Mouse (Mus musculus) adrenal gland, postnatal 36 days (tissue): ENCODE measurements at regions not wholly inside any gene's neighbourhood (a gene's known extent, or its start where the extent isn't known, plus 50 kb on each side); places are given as distances from the start of the nearest gene placed in this dataset.

Experiments
- DNase-seq, 2 experiments: peaks; one replicate each; pipeline ENCODE4 v3.0.0; 2021; ENCODE audit warnings: mixed read lengths in 1 of 2

- peak; percentile 62 to 71 for DNase-seq
Observed at GRCm38 (mm10) chr11:18821384-18821783, 197.4 kb downstream of the Meis1 start.

GRCm38 (mm10) chr11:18814110-18814509 lies 204.7 kb downstream of the Meis1 start:
- no peak for DNase-seq

DNA sequence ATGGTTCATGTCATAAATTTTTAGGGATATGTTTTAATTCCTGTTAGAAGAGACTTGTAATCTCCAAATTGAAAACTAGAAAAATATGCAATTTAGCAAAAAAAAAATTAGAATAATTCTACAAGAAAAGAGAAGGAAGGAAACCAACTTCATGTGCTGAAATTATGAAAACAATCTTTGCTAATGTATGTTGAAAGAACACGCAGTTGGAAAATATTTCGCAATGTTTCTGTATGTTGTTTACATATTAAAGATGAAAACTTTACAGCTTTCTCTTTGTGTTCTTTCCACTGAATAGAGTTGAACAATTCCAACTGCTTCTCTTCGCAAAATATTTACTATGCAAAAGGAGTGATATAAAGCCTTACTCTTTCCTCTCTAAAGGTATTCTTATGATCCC lies 251.3 kb downstream of the Meis1 start:
- no peak for DNase-seq

GRCm38 (mm10) chr11:18766458-18767016 lies 252.2 kb downstream of the Meis1 start:
- DNase-seq, result no peak

- DNase-seq, result no peak
Observed at GRCm38 (mm10) chr11:18758591-18759074, 260.2 kb downstream of the Meis1 start.

DNA sequence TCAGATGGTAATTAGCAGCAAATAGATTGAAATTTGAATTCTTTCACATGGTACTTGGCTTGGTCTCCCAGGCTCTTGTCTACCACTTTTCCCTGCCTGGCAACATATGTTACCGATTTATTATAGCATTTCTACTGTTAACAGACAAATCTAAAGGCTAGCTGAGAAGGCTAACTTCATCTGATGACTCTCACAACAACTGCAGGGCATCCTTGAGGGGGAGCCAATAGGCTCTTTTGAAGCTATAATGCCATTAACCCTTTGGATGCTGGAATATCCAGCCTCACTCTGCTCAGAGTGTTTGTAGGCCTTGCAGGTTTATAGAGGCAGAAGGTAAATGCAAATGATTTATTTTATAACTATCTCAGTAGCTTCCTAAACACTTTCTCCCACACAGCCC lies 262.2 kb downstream of the Meis1 start:
- no peak for DNase-seq

DNA sequence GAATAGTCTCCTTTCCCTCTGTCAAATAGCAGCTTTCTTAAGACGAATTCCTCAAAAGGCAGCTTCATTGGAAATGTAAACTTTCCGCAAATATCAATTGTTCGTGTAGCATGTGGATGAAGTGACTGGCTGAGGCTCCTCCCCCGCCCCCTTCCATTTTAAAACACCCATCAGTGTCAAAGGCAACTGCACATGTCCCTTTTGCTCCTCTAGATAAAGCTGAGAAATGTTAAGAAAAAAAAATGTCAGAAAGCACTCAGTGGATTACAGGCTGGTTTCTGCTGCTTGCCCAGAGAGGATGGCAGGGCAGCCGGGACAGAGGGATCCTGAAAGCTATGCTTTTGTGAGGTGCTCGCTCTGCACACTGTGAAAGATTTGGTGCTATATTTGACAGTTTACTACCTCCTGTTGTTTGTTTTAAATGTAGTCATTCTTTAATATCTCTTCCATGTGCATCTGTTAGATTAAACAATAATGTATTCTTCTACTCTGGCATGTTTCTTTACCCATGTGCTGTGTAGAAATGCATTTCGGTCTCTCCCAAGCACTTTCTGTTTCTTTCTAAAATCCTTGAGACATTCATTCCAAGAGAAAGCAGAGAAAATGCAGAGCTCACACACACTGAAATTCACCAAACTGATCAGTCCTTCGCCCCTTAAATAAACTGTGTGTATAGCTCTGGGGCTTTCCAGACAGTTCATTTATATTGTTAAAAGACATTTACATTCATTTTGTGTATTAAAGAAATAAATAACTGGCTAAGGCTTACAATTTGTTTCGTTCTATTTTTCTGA lies 263.9 kb downstream of the Meis1 start:
- peak; percentile 10 to 25 for DNase-seq

GRCm38 (mm10) chr11:18753856-18754255 lies 264.9 kb downstream of the Meis1 start:
- peak in 1 of 2 experiments; percentile 3 for DNase-seq

GRCm38 (mm10) chr11:18753246-18753645 lies 265.5 kb downstream of the Meis1 start:
- no peak for DNase-seq

DNA sequence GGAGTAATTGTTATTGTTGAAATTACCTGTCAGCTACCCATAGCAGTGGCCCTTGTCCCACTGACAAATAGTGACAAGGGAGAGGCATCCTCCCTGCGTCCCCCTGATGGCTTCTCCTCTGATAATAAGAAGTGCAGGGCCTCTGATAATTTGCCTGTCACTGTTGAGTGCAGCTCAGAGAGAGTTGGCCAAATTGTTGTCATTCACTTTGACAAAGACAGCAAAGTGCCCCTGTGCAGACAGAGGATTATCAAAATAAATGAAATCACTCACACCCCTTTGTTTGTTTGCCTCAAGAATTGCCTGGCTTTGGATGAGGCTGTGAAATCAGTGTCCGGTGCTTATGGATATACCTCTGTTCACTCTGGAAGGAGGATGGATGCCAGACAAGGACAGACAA lies 266.3 kb downstream of the Meis1 start:
- no peak for DNase-seq

DNA sequence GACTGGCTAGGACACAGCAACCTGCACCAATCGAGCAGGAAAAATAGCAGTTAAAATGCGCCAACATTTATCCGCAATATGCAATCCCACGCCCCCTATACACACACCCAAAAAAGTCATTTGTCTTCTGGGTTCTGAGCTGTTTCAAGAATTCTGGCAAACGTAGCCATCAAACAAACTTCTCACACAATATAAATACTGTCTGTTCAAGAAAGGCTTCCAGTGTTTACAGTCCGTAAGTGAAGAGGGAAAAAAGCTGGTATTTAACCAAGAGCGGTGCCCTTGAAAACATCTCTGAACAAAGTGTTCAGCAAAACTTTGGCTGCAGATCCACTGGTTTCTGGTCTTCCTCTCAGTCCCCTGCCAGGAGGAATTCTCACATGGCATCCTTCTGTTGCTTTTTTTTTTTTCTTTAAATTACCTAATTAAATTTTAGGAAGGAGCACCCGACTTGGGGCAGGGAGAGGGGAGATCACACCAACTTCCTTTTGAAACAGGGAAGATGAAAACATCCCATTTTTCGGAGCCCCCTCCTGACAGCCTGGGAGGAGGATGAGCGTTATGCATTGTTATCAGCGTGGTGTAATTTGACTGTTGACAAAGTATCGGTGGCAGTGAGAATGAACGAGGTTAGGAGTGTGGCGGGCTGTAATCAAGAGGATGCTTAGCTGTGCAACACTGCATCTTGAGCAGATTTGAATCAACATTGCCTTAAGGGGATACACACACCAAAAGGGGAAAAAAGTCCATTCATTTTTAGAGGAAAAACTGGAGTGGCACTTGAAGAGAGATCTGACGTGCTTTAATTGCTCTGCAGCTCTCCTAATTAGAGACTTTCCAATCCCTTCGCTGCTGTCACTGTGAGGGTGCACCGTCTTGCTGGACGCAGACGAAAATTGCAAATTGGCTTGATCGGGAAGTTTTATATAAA lies 267.6 kb downstream of the Meis1 start:
- DNase-seq, result peak in 1 of 2 experiments; percentile 15

GRCm38 (mm10) chr11:18750080-18750375 lies 268.8 kb downstream of the Meis1 start:
- no peak for DNase-seq

DNA sequence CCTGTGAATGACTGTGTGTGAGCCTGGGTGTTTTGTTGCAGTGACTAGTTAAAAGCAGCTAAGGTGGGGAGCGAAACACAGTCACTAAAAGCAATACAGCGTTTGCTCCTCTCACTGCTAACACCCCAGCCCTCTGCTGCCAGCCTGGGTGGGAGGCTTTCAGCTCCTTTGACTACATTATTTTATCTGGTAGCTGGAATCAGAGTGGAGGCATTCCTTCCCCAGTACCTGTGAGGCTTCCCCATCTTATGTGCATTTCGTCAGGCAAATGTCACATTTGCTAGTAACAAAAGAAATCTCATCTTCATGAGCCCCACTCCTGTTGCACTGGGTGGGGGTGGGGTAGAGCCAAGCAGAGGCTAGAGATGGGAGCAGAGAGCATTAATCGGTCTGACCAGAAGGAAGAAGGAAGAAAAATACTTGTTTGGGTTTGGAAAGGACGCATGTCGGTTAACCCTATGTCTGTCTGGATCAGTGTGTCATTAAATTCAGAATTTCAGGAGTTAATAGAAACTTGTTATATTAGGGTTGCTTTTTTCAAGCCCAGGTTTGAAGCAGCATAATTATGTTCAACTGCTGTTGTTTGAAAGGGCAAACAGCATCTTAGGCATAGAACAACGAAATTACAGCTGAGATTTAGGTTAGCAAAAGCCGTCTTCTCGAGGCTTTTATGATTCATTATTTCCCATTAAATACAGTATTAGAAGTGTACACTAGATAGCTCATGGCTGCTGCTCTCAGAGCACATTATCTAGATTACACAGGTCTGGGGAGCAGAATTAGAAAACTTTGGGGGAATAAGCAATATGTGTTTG lies 269.3 kb downstream of the Meis1 start:
- DNase-seq, result no peak

GRCm38 (mm10) chr11:18747871-18748461 lies 270.8 kb downstream of the Meis1 start:
- no peak for DNase-seq

DNA sequence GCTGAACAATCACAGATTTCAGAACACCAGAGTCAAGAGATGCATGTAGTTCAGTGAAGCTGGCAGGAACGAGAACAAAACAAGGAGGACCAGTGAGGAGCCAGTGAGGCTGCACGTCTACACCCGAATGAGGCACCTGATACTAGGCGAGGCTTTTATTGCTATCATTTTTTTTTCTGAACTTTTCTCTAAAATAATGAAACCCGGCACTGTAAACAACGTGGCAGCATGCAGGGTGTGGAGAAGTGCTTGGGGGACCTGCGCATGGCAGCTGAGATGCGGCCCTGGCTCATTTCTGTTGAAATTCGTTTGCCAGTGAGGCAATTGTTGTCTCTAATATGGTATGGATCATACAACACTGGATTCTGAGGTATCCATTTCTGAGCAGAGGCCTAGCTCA lies 271.4 kb downstream of the Meis1 start:
- DNase-seq, result no peak

DNA sequence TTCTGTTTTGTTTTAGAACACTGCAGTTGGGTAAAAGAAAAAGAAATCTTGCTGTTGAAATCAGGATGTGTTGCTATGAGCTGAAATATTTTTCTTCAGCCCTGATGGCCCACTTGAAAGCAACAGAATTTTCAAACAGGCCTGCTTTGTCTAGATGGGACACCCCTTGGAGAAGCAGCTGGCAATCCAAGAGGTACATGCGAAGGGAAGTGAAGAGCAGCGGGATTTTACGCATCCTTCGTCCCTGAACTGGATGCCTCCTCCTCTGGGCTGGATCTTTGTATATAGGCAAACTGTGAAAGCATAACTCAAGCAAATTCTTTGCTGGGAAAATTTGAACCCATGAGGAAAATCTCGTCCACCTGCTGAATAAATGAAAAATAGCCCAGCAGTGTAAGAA lies 272.3 kb downstream of the Meis1 start:
- no peak for DNase-seq

GRCm38 (mm10) chr11:18745840-18746239 lies 272.9 kb downstream of the Meis1 start:
- peak; percentile 20 to 32 for DNase-seq

DNA sequence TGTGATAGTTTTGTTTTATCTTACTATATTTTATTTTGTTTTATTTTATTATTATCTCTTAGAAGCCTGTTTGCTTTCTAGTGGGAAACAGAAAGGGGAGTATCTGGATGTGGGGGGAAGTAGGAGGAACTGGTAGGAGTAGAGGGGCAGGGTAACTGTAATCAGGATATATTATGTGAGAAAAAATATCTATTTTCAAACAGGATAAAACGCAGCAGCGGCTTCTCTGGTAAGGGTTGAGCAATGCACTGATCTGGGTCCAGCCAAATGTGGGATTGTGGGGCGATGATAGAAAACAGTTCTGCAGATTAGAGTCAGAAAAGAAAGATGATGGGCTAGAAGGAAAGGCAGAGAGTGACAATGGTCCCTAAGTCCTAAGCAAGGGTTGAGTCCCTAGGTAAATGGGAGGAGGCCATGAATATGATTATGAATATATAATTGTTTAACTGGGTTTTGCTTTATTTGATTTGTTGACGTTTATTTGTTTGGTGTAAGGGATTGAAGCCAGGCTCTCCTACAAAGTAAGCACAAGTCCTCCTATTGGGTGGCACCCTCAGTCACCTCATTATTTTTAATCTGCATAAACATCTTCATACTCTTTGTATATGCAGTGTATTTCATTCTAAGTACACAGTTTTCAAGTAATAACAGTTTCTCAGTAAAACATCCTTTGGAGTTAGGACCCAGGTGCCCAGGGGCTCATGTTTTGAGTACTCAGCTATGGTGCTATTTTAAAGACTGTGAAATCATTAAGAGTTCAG lies 283.7 kb downstream of the Meis1 start:
- DNase-seq, result no peak

GRCm38 (mm10) chr11:18734075-18734474 lies 284.7 kb downstream of the Meis1 start:
- DNase-seq, result no peak

DNA sequence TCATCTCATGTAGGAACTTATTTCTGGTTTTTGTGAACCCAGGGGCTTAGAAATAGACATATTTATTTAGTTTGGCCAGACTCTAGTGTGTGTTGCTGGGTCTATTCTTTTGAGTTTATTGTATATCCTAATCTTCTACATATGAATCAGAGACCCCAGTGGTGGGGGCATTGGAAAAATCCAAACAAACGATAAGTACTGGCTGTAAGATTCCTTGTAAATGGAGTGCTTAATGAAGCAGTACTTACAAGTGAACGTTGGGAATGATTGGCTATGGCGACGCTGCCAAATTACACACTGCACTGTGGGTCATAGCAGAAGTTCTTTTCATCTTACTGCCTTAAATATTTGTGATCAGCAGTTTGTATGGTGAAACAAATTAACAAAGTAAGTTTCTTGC lies 289.0 kb downstream of the Meis1 start:
- DNase-seq, result no peak

GRCm38 (mm10) chr11:18722770-18723169 lies 296.0 kb downstream of the Meis1 start:
- DNase-seq, result no peak
